Mouse (Mus musculus) kidney, embryonic 15.5 days (tissue): ENCODE results near the gene Col25a1. TPM values are rescaled to one million over a fixed set of nuclear protein-coding genes. Genes with fewer than 3 reads are reported as not detected.

ENCODE experiments used
- ATAC-seq: fragments of 200-750 bp; cut with Nextera tagmentation; replicated peaks from 2 replicates; pipeline ENCODE4 v1.8.0; 2017; ENCODE audit warnings: moderate TSS enrichment; ENCODE audit not compliant: low FRiP score
- H3K27ac ChIP-seq: fragments of 300-500 bp; sonication (generic); 2 replicates; pipeline ENCODE4 v1.5.1; 2015; ENCODE audit warnings: mild to moderate bottlenecking, inconsistent platforms
- H3K27me3 ChIP-seq: fragments of 300-500 bp; sonication (generic); 2 replicates; pipeline ENCODE4 v1.6.1; 2015; ENCODE audit warnings: inconsistent platforms
- H3K36me3 ChIP-seq: fragments of 300-500 bp; sonication (generic); 2 replicates; pipeline ENCODE4 v1.6.1; 2015; ENCODE audit warnings: inconsistent platforms
- H3K4me1 ChIP-seq: fragments of 300-500 bp; sonication (generic); 2 replicates; pipeline ENCODE4 v1.6.1; 2015; ENCODE audit warnings: inconsistent platforms
- H3K4me2 ChIP-seq: fragments of 300-500 bp; sonication (generic); 2 replicates; pipeline ENCODE4 v1.6.1; 2015; ENCODE audit warnings: moderate library complexity, mild to moderate bottlenecking, inconsistent platforms
- H3K4me3 ChIP-seq: fragments of 300-500 bp; sonication (generic); replicated peaks from 2 replicates; pipeline ENCODE4 v1.5.1; 2015; ENCODE audit warnings: mild to moderate bottlenecking, inconsistent platforms
- H3K9ac ChIP-seq: fragments of 300-500 bp; sonication (generic); 2 replicates; pipeline ENCODE4 v1.6.1; 2015; ENCODE audit warnings: mild to moderate bottlenecking, inconsistent platforms
- H3K9me3 ChIP-seq: fragments of 300-500 bp; sonication (generic); replicated peaks from 2 replicates; pipeline ENCODE4 v1.6.1; 2016; ENCODE audit warnings: inconsistent platforms
- WGBS: fragments of 180-500 bp; shearing (Covaris S2); methylation state at CpG from one replicate; pipeline ENCODE4 v1.1.7; 2015; ENCODE audit warnings: mixed read lengths; 5-methylcytosine and 5-hydroxymethylcytosine counted together
- polyA plus RNA-seq: library from polyadenylated mRNA; unstranded; fragments of >200 nt; fragmentation: Nextera tagmentation; extraction: Ambion mirVana; gene quantifications from 2 replicates; pipeline ENCODE4 v1.2.1, GENCODE M21; 2015

Col25a1 gene
- polyA plus RNA-seq, 1 experiment from 2014 or later: 5.4 TPM

DNA sequence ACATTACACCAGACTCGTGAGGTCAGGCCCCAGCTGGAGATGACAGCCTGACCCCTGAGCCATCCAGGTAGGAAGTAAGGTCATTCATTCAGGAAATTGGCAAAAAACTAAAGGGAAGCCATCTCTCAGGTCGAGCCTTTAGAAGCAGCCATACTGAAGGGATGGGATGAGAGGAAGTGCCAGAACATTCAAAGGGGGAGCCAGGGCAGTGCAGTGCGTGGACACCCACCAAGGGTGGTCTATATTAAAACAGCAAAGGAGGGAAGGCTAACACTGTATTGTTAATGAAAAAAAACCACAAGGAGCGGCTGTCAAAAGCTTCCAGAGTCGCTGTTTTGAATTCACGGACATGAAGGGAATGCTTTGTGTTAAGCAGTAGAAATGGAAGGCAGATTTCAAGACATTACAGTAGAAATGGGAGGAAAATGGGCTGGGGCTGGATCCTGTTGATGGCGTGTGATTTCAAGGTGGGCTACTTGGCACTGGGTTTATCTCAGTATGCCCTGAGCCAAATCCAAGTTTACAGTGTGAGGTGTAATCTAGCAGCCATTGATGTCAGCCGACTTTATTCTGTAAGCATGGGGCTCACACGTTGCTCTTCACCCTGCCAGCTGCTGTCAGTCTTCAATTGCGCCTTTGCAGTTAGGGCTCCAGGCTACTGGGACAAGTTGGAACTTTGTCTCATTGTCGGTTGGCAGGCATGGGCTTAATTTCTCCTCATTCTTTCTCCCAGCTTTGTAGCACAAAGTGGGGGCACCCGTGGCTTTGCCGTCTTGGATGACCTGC lies 312.7 kb downstream of the Col25a1 start:
- Histone ChIP-seq H3K4me1 (no peaks in the 10 kb centered on the region), H3K27ac (no peak overlapping the region), H3K36me3 (no peaks in the 10 kb centered on the region), H3K27me3 (no peaks in the 10 kb centered on the region), H3K9me3 (no peaks in the 10 kb centered on the region), H3K4me2 (no peak overlapping the region), H3K4me3 (no peak overlapping the region), H3K9ac (no peak overlapping the region)
- WGBS: 61% methylated on average over 13 of the region's 13 CpGs
- ATAC-seq: no peak

DNA sequence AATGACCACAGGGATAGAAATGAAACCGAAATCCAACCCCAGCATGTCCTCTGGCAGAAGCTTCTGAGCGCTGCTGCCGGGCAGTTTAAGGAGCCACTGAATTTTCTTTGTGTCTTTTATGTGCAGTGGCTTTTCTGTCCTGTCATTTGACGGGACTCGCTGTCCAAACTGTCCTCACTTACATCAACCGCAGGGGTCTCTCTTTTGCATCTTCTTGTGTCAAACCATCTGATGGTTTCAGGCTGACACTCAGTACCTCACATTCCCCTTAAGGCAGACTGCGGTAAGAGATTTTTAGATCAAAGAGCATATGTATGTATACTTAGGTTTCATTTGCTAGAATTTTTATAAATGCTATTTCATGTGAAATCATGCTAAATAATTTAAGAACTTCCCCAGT lies 318.6 kb downstream of the Col25a1 start:
- Histone ChIP-seq H3K27me3 (no peaks in the 10 kb centered on the region), H3K27ac (no peak overlapping the region), H3K9ac (no peak overlapping the region), H3K4me2 (no peak overlapping the region), H3K4me1 (no peaks in the 10 kb centered on the region), H3K9me3 (no peaks in the 10 kb centered on the region), H3K4me3 (no peak overlapping the region), H3K36me3 (no peaks in the 10 kb centered on the region)
- ATAC-seq: no peak
- 49% methylated on average over 7 of the region's 7 CpGs for WGBS

DNA sequence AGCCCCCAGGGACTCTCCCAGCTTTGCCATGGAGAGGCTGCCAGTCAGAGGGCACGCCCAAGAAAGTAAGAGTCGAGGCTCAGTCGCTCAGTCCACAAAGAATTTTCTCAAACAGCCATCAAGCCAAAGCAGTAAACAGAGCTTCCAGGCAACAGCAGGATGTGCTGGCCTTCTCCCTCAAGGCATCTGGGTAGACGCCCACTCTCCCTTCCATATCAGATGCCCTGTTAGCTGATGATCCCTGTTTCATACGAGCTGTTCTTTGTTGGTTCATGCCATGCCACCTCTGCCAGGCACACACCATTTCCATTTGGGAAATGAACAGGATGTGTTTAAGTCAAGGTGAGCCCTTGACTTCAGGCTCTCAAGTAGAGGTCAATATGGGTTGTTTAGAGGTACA lies 334.1 kb downstream of the Col25a1 start:
- Histone ChIP-seq H3K4me3 (no peak overlapping the region), H3K36me3 (no peaks in the 10 kb centered on the region), H3K9ac (no peak overlapping the region), H3K4me1 (no peaks in the 10 kb centered on the region), H3K4me2 (no peak overlapping the region), H3K9me3 (0 out of 2 replicates have a peak, but pooled peaks cover 4% of the 10 kb centered on the region), H3K27me3 (no peaks in the 10 kb centered on the region), H3K27ac (no peak overlapping the region)
- 85% methylated on average over 5 of the region's 5 CpGs for WGBS
- no peak for ATAC-seq

DNA sequence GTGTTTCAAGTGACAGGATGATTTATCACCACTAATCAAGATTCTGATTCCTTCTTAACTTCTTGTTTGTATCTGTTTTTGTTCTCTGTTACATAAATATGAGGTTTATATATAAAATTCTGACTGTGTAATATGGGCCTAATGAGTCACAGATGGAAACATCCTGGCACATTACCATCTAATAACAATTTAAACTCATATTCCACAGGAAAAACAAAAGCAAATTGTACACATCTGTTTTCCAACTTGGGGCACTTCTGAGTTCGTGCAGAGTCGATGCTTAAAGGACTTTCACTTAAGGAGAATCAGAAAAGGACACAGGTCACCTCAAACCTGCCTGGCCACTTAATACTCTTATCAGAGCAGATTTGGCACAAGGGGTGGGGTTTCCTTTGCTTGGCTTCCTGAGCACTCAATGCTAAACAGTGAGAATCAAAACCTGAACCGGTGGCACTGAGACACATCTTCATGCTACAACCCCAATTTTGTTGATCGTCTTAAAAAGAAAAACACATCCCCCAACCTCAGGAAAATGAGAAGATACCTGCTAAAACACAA lies 342.0 kb downstream of the Col25a1 start:
- peaks cover 6% of the 10 kb centered on the region; the same call in 1 of the 2 replicates for H3K4me1 ChIP-seq
- H3K9me3 ChIP-seq: no peaks in the 10 kb centered on the region
- no peaks in the 10 kb centered on the region for H3K27me3 ChIP-seq
- no peaks in the 10 kb centered on the region for H3K36me3 ChIP-seq
- no peak overlapping the region for H3K4me3 ChIP-seq
- H3K4me2 ChIP-seq: no peak overlapping the region
- no peak overlapping the region for H3K9ac ChIP-seq
- H3K27ac ChIP-seq: no peak overlapping the region
- ATAC-seq: no peak
- WGBS: 54% methylated on average over 4 of the region's 4 CpGs

DNA sequence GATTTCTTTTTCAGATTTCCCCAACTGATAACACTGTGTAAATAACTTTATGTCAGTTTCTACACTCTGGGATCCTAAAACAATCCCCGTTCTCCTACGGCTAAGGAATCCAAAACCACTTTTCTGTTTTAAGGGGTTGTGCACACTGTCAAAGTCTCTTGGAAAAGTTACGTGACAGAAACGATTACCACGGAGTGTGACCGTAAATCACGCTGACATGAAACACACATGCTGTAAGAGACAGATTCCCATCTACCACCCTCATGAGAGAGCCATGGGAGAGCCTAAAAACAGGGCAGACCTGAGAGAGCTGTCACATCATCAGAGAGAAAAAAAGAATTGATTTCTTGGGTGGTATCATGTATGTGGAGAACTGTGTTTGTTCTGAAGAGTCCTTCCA lies 342.7 kb downstream of the Col25a1 start:
- Histone ChIP-seq H3K27ac (no peak overlapping the region), H3K9me3 (no peaks in the 10 kb centered on the region), H3K9ac (no peak overlapping the region), H3K4me2 (no peak overlapping the region), H3K4me1 (peaks cover 6% of the 10 kb centered on the region; the same call in 1 of the 2 replicates), H3K36me3 (no peaks in the 10 kb centered on the region), H3K4me3 (no peak overlapping the region), H3K27me3 (no peaks in the 10 kb centered on the region)
- no peak for ATAC-seq
- WGBS: 29% methylated on average over 7 of the region's 7 CpGs

DNA sequence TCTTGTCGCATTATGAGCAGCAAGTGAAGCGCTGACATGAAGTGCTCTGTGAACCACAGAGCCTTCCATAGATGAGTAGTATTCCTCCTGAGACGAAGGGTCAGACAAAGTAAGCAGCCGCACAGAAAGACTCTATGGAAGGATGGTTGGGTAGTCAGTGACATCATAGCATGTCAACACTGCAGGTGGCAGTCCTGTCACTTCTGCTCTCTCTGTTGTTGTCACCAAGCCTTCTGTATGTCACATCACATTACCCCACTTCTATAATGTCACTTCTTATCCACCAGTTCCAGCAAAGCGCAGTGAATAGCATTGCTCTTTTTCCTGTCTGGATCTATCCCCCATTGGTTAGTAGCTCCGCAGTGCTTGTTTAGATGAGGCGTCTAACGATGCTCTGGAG lies 351.2 kb downstream of the Col25a1 start:
- ATAC-seq: no peak
- no peaks in the 10 kb centered on the region for H3K4me1 ChIP-seq
- H3K27me3 ChIP-seq: no peaks in the 10 kb centered on the region
- no peak overlapping the region for H3K27ac ChIP-seq
- H3K4me2 ChIP-seq: no peak overlapping the region
- no peak overlapping the region for H3K9ac ChIP-seq
- 92% methylated on average over 8 of the region's 8 CpGs for WGBS
- H3K36me3 ChIP-seq: no peaks in the 10 kb centered on the region
- H3K9me3 ChIP-seq: no peaks in the 10 kb centered on the region
- no peak overlapping the region for H3K4me3 ChIP-seq

DNA sequence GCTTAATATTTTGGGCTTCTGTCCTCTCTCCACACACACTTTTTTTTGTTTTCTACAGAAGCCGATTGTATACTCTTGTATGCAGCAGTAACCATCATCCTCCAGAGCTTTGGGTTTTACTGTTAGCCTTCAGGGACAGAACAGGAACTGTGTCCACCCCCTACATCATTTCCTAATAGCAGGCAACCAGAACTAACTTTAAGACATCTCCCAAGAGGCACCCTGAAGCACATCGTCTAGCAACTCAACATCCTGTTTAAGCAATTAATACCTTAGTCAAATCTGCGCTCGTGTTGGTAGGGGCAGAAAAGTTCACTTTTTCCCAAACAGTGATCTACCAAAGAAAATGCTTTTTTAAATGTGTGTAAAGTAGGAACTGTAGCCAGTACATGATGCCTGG lies 357.5 kb downstream of the Col25a1 start:
- H3K4me3 ChIP-seq: no peak overlapping the region
- no peak overlapping the region for H3K4me2 ChIP-seq
- H3K9me3 ChIP-seq: no peaks in the 10 kb centered on the region
- no peak for ATAC-seq
- no peaks in the 10 kb centered on the region for H3K36me3 ChIP-seq
- H3K9ac ChIP-seq: no peak overlapping the region
- no peaks in the 10 kb centered on the region for H3K4me1 ChIP-seq
- WGBS: 66% methylated on average over 4 of the region's 4 CpGs
- H3K27me3 ChIP-seq: no peaks in the 10 kb centered on the region
- H3K27ac ChIP-seq: no peak overlapping the region

DNA sequence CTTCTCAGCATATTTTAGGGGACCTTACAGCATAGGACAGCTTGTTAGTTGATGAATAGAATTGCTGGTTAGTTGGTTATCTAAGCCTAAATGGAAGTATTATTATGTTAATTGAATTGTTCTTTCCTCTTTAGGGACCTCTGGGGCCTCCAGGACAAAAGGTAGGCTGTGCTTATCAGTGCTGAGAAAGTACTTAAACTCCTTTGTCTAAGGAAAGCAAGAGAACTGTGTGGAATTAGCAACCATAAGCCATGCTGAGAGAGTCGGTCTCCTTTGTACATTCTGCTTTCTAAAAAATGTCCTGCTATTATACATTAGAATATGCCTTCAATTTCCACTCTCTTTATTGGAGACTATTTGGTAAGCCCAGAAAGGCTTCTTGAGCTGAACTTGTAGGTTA lies 362.9 kb downstream of the Col25a1 start:
- H3K9ac ChIP-seq: no peak overlapping the region
- no peak overlapping the region for H3K4me3 ChIP-seq
- no peak overlapping the region for H3K27ac ChIP-seq
- no peaks in the 10 kb centered on the region for H3K36me3 ChIP-seq
- no peaks in the 10 kb centered on the region for H3K9me3 ChIP-seq
- no peaks in the 10 kb centered on the region for H3K4me1 ChIP-seq
- ATAC-seq: no peak
- H3K27me3 ChIP-seq: no peaks in the 10 kb centered on the region
- H3K4me2 ChIP-seq: no peak overlapping the region
- WGBS: 74% methylated on average over 1 of the region's 1 CpGs

DNA sequence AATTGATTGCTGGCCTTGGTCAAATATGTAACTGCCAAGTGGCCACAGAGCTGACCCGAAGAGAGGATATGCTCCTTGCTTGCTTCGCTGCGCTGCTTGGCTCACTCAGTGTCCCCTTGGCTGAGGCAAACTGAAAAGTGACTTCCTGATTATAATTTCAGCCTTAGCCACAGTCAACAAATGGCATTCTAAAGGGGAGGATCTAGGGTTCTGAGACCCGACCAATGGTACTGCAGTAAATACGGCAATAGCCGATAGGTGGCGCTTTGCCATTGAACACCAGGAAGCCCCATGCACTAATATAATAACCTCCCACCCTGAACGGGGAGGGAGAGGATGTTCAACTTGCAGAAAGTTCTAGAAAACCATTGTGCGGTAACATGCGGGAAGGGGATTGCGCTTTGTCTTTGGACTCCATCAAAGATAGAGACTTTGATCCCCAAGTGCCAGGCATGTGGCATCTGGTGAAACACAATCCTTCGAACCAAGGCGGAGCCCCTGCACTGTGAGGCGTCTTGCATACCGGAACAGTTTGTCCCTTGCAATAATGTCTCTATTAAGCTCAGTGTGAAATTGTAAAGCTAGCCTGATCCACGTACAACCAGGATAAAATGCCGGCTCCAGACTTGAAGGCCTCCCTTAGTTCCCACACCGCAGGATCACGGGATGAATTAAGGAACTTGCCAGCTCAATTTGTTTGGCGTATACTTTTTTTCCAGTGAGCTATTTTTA lies 363.5 kb downstream of the Col25a1 start:
- Histone ChIP-seq H3K27me3 (no peaks in the 10 kb centered on the region), H3K9ac (no peak overlapping the region), H3K9me3 (no peaks in the 10 kb centered on the region), H3K4me3 (no peak overlapping the region), H3K27ac (no peak overlapping the region), H3K36me3 (no peaks in the 10 kb centered on the region), H3K4me1 (no peaks in the 10 kb centered on the region), H3K4me2 (no peak overlapping the region)
- WGBS: 79% methylated on average over 20 of the region's 20 CpGs
- no peak for ATAC-seq

DNA sequence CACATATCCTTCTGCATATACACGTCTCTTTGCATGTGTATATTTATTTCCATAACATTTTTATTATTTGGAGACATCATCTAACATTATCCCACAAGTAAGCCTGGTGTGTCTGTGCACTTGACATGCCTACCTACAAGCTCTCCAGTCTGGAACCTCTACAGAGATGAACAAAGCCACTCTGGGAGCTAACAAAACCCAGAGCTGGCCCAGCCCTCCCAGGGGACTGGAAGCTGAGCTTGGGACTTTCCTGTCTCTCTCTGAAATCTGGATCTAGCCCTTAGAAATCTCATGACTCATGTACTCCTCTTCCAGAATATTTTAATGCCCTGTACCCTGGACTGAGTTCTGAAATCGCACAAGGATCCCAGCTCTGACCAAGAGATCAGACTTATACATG lies 365.7 kb downstream of the Col25a1 start:
- H3K9me3 ChIP-seq: no peaks in the 10 kb centered on the region
- H3K4me3 ChIP-seq: no peak overlapping the region
- no peak overlapping the region for H3K4me2 ChIP-seq
- 83% methylated on average over 2 of the region's 2 CpGs for WGBS
- H3K36me3 ChIP-seq: no peaks in the 10 kb centered on the region
- H3K27ac ChIP-seq: no peak overlapping the region
- no peaks in the 10 kb centered on the region for H3K4me1 ChIP-seq
- no peak overlapping the region for H3K9ac ChIP-seq
- no peak for ATAC-seq
- H3K27me3 ChIP-seq: no peaks in the 10 kb centered on the region

DNA sequence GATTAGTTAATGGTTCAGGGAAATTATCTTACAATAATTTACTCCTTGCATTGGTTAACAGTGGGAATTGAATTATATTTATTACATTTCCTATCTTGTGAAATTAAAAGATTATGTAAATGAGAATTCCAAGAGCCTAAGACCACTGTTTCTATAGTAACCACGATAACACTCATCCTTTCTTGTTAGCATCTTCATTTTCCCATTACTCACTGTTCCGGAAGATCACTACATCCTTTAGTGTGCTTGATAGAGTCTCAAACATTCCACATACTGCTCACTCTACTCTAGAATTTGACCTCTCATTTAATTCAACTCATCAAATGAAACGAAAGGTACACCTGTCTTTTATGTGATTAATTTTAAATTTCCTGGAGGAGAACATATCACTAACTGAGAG lies 370.4 kb downstream of the Col25a1 start:
- Histone ChIP-seq H3K9ac (no peak overlapping the region), H3K9me3 (no peaks in the 10 kb centered on the region), H3K4me3 (no peak overlapping the region), H3K4me2 (no peak overlapping the region), H3K27ac (no peak overlapping the region), H3K36me3 (no peaks in the 10 kb centered on the region), H3K27me3 (no peaks in the 10 kb centered on the region), H3K4me1 (no peaks in the 10 kb centered on the region)
- WGBS: 80% methylated on average over 3 of the region's 3 CpGs
- no peak for ATAC-seq

DNA sequence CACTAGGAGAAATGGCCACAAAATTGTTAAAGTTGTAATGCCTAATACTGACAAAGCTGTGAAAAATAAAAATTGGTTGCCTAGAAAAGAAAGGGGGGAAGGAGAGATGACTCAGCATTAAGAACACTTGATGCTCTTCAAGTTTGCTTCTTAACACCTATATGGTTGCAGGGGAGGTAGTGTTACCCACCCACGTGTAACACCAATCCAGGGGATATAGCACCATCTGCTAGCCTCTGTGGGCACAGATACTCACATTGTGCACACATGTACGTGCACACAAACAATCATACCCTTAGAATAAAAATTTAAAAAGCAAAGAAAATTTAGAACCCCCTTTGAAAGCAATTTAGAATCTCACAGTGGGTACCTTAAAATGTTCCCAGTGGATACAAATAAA lies 377.0 kb downstream of the Col25a1 start:
- Histone ChIP-seq H3K27me3 (no peaks in the 10 kb centered on the region), H3K36me3 (no peaks in the 10 kb centered on the region), H3K4me1 (no peaks in the 10 kb centered on the region), H3K9ac (no peak overlapping the region), H3K9me3 (no peaks in the 10 kb centered on the region), H3K4me3 (no peak overlapping the region), H3K4me2 (no peak overlapping the region), H3K27ac (no peak overlapping the region)
- ATAC-seq: no peak
- 89% methylated on average over 2 of the region's 2 CpGs for WGBS
